Mouse (Mus musculus) forebrain, postnatal 0 days (tissue): ENCODE measurements around the gene Hspa1l. TPM values are rescaled to one million over a fixed set of nuclear protein-coding genes. Genes with fewer than 3 reads are reported as not detected.

Experiments
- ATAC-seq: fragments of 200-750 bp; cut with Nextera tagmentation; 2 replicates; pipeline ENCODE4 v1.8.0; 2017; ENCODE audit warnings: mild to moderate bottlenecking, moderate library complexity
- DNase-seq: peaks from one replicate; pipeline ENCODE4 v3.0.0-alpha.2; 2015
- H3K27ac ChIP-seq: fragments of 300-500 bp; sonication (generic); 2 replicates; pipeline ENCODE4 v1.5.1; 2014; ENCODE audit warnings: low read depth, mild to moderate bottlenecking, antibody characterized with exemption, low read length, moderate library complexity, mixed read lengths
- H3K27me3 ChIP-seq: fragments of 300-500 bp; sonication (generic); 2 replicates; pipeline ENCODE4 v1.6.1; 2014; ENCODE audit warnings: mild to moderate bottlenecking, low read length, mixed read lengths; ENCODE audit not compliant: insufficient read depth
- H3K36me3 ChIP-seq: fragments of 300-500 bp; sonication (generic); 2 replicates; pipeline ENCODE4 v1.6.1; 2014; ENCODE audit warnings: mild to moderate bottlenecking, moderate library complexity; ENCODE audit not compliant: insufficient read depth
- H3K4me1 ChIP-seq: fragments of 300-500 bp; sonication (generic); 2 replicates; pipeline ENCODE4 v1.6.1; 2014; ENCODE audit warnings: antibody characterized with exemption; ENCODE audit not compliant: insufficient read depth
- H3K4me2 ChIP-seq: fragments of 300-500 bp; sonication (generic); 2 replicates; pipeline ENCODE4 v1.6.1; 2014; ENCODE audit warnings: low read depth, mild to moderate bottlenecking, moderate library complexity
- H3K4me3 ChIP-seq: fragments of 300-500 bp; sonication (generic); 2 replicates; pipeline ENCODE4 v1.5.1; 2014; ENCODE audit warnings: low read depth, low read length, mixed read lengths
- H3K9ac ChIP-seq: fragments of 300-500 bp; sonication (generic); 2 replicates; pipeline ENCODE4 v1.6.1; 2014; ENCODE audit warnings: mild to moderate bottlenecking
- H3K9me3 ChIP-seq: fragments of 300-500 bp; sonication (generic); 2 replicates; pipeline ENCODE4 v1.6.1; 2016; ENCODE audit warnings: low read length
- CTCF ChIP-seq: sonication (generic); IDR thresholded peaks from 2 replicates; pipeline ENCODE4 v1.5.1; 2016; ENCODE audit warnings: antibody characterized with exemption, control low read depth, low read depth
- WGBS: fragments of 180-500 bp; shearing (Covaris S2); extraction: QIAGEN DNeasy Blood & Tissue Kit; methylation state at CpG from one replicate; pipeline ENCODE4 v1.1.7; 2014; 5-methylcytosine and 5-hydroxymethylcytosine counted together
- polyA plus RNA-seq: library from polyadenylated mRNA; unstranded; fragments of >200 nt; fragmentation: Nextera tagmentation; extraction: Ambion mirVana; gene quantifications from 2 replicates; pipeline ENCODE4 v1.2.1, GENCODE M21; 2015
- total RNA-seq: library from RNA; depleted of rRNA; stranded (reverse); fragments of >200 nt; gene quantifications from 2 replicates; pipeline ENCODE4 v1.2.3, GENCODE M21; 2014

Gene Hspa1l
- total and polyA plus RNA-seq, 2 experiments from 2014 or later, result 0.24 to 0.36 TPM

DNA sequence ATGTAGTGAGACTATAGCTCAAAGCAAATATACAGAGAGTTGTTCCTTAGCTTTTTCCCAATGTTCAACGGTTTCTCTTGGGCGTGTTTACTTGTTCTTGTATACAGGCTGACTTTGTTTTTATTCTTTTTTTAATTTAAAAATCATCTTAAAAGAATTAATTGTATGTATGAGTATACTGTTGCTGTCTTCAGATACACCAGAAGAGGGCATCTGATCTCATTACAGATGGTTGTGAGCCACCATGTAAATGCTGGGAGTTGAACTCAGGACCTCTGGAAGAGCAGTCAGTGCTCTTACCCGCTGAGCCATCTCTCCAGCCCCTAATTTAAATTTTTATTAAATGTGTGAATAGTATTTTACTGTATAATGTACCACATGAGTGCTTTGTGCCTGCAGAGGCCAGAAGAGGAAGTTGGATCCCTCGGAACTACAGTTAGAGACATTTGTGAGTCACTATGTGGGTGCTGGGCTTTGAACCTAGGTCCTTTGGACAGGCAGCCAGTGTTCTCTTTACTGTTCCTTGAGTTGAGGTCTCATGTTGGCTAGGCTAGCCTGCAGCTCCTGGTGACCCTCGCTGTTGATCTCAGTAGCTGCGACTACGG, 35.0 kb downstream of the Hspa1l start:
- Histone ChIP-seq H3K9ac (no peak overlapping the region), H3K27ac (no peak overlapping the region), H3K4me3 (no peak overlapping the region), H3K4me2 (no peak overlapping the region), H3K9me3 (no peaks in the 10 kb centered on the region), H3K36me3 (peaks cover 67% of the 10 kb centered on the region), H3K27me3 (no peaks in the 10 kb centered on the region), H3K4me1 (peaks cover 7% of the 10 kb centered on the region)
- 96% methylated on average over 7 of the region's 7 CpGs for WGBS
- TF ChIP-seq CTCF, result peak; percentile 37; the same call in 1 of the 2 replicates
- ATAC-seq (no peak), DNase-seq (no peak)

DNA sequence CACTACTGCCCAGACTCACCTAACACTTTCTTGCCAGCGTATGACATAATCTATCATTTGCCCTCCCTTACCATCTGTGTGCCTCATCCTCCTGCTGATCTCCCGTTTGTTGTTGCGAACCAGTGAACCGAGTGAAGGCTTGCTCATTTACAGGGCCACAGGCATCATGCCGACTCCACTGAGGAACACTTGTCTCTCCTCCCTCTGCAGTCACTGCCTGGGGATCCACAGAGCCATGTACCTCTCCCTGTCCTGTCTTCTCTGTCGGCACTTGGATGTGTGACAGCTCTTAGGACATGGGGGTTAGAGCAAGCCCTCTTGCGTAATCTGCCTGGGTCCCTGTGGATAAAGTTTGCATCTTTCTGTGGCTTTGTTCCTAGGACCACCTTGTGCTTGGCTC, 37.1 kb downstream of the Hspa1l start:
- no peak for DNase-seq
- ATAC-seq, result no peak
- 86% methylated on average over 7 of the region's 7 CpGs for WGBS
- no peaks in the 10 kb centered on the region for H3K27me3 ChIP-seq
- H3K4me1 ChIP-seq, result no peaks in the 10 kb centered on the region
- no peak overlapping the region for H3K4me2 ChIP-seq
- no peak overlapping the region for H3K9ac ChIP-seq
- H3K4me3 ChIP-seq, result no peak overlapping the region
- H3K36me3 ChIP-seq, result peaks cover 81% of the 10 kb centered on the region
- TF ChIP-seq CTCF, result no peak
- no peaks in the 10 kb centered on the region for H3K9me3 ChIP-seq
- no peak overlapping the region for H3K27ac ChIP-seq

- ATAC-seq, result no peak
- peaks cover 85% of the 10 kb centered on the region for H3K36me3 ChIP-seq
- WGBS, result 93% methylated on average over 8 of the region's 8 CpGs
- H3K4me2 ChIP-seq, result no peak overlapping the region
- DNase-seq, result no peak
- no peak overlapping the region for H3K4me3 ChIP-seq
- no peak overlapping the region for H3K27ac ChIP-seq
- no peak for TF ChIP-seq CTCF
- H3K9me3 ChIP-seq, result no peaks in the 10 kb centered on the region
- H3K4me1 ChIP-seq, result no peaks in the 10 kb centered on the region
- no peaks in the 10 kb centered on the region for H3K27me3 ChIP-seq
- H3K9ac ChIP-seq, result no peak overlapping the region
These were observed 38.9 kb downstream of the Hspa1l start for GRCm38 (mm10) chr17:35011440-35011839.

- Histone ChIP-seq H3K36me3 (peaks cover 84% of the 10 kb centered on the region), H3K27me3 (no peaks in the 10 kb centered on the region), H3K9ac (no peak overlapping the region), H3K4me1 (no peaks in the 10 kb centered on the region), H3K9me3 (no peaks in the 10 kb centered on the region), H3K27ac (no peak overlapping the region), H3K4me3 (no peak overlapping the region), H3K4me2 (no peak overlapping the region)
- DNase-seq (no peak), ATAC-seq (no peak)
- 91% methylated on average over 13 of the region's 13 CpGs for WGBS
- no peak for TF ChIP-seq CTCF
These were observed 39.9 kb downstream of the Hspa1l start for GRCm38 (mm10) chr17:35012430-35012829.

DNA sequence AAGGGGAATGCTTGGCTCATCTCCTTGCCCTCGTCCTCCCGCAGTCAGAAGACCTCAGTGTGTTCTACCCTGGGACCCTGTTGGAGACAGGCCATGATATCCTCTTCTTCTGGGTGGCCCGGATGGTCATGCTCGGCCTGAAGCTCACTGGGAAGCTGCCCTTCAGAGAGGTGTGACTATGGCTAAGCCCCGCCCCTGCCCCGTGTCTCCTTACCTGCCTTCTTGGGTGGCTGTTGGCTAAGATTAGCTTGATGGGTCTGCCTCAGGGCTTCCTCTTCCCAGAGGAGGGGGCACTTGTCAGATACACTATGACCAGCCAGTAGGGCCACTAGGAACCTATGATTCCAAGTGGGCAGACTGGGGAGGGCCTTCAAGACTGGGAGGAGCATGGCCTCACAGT, 40.7 kb downstream of the Hspa1l start:
- Histone ChIP-seq H3K4me2 (no peak overlapping the region), H3K9me3 (no peaks in the 10 kb centered on the region), H3K4me3 (no peak overlapping the region), H3K27me3 (no peaks in the 10 kb centered on the region), H3K27ac (no peak overlapping the region), H3K4me1 (no peaks in the 10 kb centered on the region), H3K9ac (no peak overlapping the region), H3K36me3 (peaks cover 78% of the 10 kb centered on the region)
- TF ChIP-seq CTCF, result no peak
- DNase-seq, result no peak
- ATAC-seq, result no peak
- WGBS, result 92% methylated on average over 6 of the region's 6 CpGs

DNA sequence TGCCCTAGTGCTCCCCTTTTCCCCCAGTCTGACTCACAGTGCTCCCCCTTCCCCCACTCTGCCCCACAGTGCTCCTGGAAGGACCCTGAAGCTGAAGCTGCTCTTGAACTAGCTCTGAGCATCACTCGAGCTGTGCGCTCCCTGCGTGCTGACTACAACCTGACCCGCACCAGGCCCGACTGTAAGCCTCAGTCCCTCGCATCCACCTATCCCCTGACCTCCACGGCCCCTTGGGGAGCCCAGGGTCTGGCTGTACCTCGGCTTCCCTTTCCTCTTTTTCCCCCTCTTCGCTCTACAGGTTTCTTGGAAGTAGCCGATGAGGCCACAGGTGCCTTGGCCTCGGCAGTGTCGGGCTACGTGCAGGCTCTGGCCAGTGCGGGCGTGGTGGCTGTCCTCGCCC, 42.8 kb downstream of the Hspa1l start:
- no peak for ATAC-seq
- no peak overlapping the region for H3K4me3 ChIP-seq
- no peaks in the 10 kb centered on the region for H3K4me1 ChIP-seq
- no peak for TF ChIP-seq CTCF
- no peaks in the 10 kb centered on the region for H3K27me3 ChIP-seq
- DNase-seq, result no peak
- no peak overlapping the region for H3K4me2 ChIP-seq
- no peak overlapping the region for H3K9ac ChIP-seq
- no peak overlapping the region for H3K27ac ChIP-seq
- peaks cover 63% of the 10 kb centered on the region for H3K36me3 ChIP-seq
- no peaks in the 10 kb centered on the region for H3K9me3 ChIP-seq
- WGBS, result 93% methylated on average over 16 of the region's 16 CpGs

DNA sequence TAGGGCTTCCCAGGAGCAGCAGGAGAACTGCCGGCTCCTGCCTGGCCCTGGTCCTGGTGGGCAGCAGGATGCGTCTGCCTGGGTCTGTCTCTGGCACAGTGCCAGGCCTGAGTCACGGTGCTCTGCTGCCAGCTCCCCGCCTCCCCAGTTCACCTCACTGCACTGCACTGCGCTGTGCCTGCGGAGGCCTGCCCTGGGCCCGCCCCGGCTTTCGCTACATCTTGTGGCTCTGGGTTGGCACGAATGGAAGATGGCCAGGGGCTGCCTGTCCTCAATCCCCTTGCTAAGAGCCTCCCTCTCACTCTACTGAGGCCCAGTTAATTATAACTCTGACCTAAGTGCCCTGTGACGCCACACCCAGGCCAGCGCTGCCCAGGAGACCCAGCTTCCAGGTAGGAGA, 43.9 kb downstream of the Hspa1l start, which contains the start of gene Vwa7:
Gene Vwa7 (plus strand): TSS at position 204 of the 400 bp plus-strand sequence.
- peaks cover 1% of the 10 kb centered on the region; the same call in 1 of the 2 replicates for H3K4me1 ChIP-seq
- no peak within 1 kb of the TSS for H3K9ac ChIP-seq
- no peaks in the 10 kb centered on the region for H3K9me3 ChIP-seq
- H3K27ac ChIP-seq, result no peak within 1 kb of the TSS
- TF ChIP-seq CTCF, result no peak
- ATAC-seq, result peak; percentile 50
- H3K4me3 ChIP-seq, result no peak within 1 kb of the TSS
- peak; percentile 31 for DNase-seq
- no peaks in the 10 kb centered on the region; the same call in 1 of the 2 replicates for H3K27me3 ChIP-seq
- no peak within 1 kb of the TSS for H3K4me2 ChIP-seq
- H3K36me3 ChIP-seq, result peaks cover 52% of the 10 kb centered on the region
- 41% methylated on average over 12 of the region's 12 CpGs for WGBS
